In genomic region chr10:93641821-93642746, GRCm38 (mm10) we compare ENCODE assay signal across 8 mouse cellular contexts. TPM values are rescaled to one million over a fixed set of nuclear protein-coding genes. Genes with fewer than 3 reads are reported as not detected.
A peak's percentile ranks its signal among the peaks of the same experiment; 100 is the strongest.
DNase-seq lines count a peak whose midpoint lies in the region; ATAC-seq and TF ChIP-seq lines count a peak whose summit lies in the region.

No protein-coding gene starts in this region.

- 0 out of 2 replicates have a peak, but pooled peaks have one; percentile 27 for TF ChIP-seq EP300 in liver, embryonic 14.5 days (IDR thresholded peaks at IDR 0.05; ENCODE audit: low read depth)

- DNase-seq in right cerebral cortex, postnatal 25 days: peak; percentile 22
- no peak for DNase-seq in right cerebral cortex, adult 2 months (ENCODE audit: low spot score in 2 of 2)
- DNase-seq in liver, embryonic 14.5 days (ENCODE audit: low read depth in 3 of 3, low spot score in 3 of 3): no peak
- DNase-seq in neural tube, embryonic 11.5 days (ENCODE audit: low spot score): peak; percentile 71
- DNase-seq in frontal cortex, postnatal 14 days (ENCODE audit: low spot score in 2 of 2): no peak

- H3K4me1 ChIP-seq in forebrain, embryonic 12.5 days: peaks cover 33% of the 10 kb centered on the region
- peaks cover 13% of the 10 kb centered on the region for H3K4me1 ChIP-seq in hindbrain, embryonic 16.5 days (ENCODE audit: control insufficient read depth, insufficient read depth, low read depth, low read length)
- H3K4me1 ChIP-seq in liver, embryonic 14.5 days (replicated peaks; ENCODE audit: control insufficient read depth in 2 of 2, insufficient read depth in 2 of 2, low read length in 1 of 2): peaks cover 10 to 13% of the 10 kb centered on the region in 2 experiments
- peaks cover 5% of the 10 kb centered on the region; the same call in 1 of the 2 replicates for H3K4me1 ChIP-seq in neural tube, embryonic 11.5 days (ENCODE audit: control insufficient read depth, insufficient read depth, low read length)

- H3K4me3 ChIP-seq in forebrain, embryonic 12.5 days (replicated peaks): peak overlapping the region; percentile 91
- peak overlapping the region; percentile 92 for H3K4me3 ChIP-seq in hindbrain, embryonic 16.5 days (ENCODE audit: low read length)
- H3K4me3 ChIP-seq in liver, embryonic 14.5 days (ENCODE audit: insufficient read depth in 1 of 2, low read depth in 2 of 2, low read length in 2 of 2): peak overlapping the region; percentile 58 to 62
- H3K4me3 ChIP-seq in neural tube, embryonic 11.5 days (ENCODE audit: low read depth, low read length): peak overlapping the region; percentile 80

- no peaks in the 10 kb centered on the region for H3K9me3 ChIP-seq in forebrain, embryonic 12.5 days
- H3K9me3 ChIP-seq in hindbrain, embryonic 16.5 days (ENCODE audit: control insufficient read depth, low read length): no peaks in the 10 kb centered on the region
- H3K9me3 ChIP-seq in liver, embryonic 14.5 days (ENCODE audit: control insufficient read depth, low read length): no peaks in the 10 kb centered on the region
- H3K9me3 ChIP-seq in neural tube, embryonic 11.5 days (ENCODE audit: control insufficient read depth, low read length): no peaks in the 10 kb centered on the region

- ATAC-seq in cerebellum, adult (ENCODE audit: insufficient number of reproducible peaks, low FRiP score, low TSS enrichment): peak; percentile 78
- ATAC-seq in forebrain, embryonic 12.5 days (ENCODE audit: low FRiP score): peak; percentile 66
- ATAC-seq in hindbrain, embryonic 16.5 days: peak; percentile 71
- peak; percentile 50; the same call in 1 of the 2 replicates for ATAC-seq in liver, embryonic 14.5 days (ENCODE audit: insufficient read depth)
- ATAC-seq in neural tube, embryonic 11.5 days (ENCODE audit: insufficient read depth, low FRiP score, low TSS enrichment): peak; percentile 67

- H3K4me2 ChIP-seq in forebrain, embryonic 12.5 days: peak overlapping the region; percentile 95
- H3K4me2 ChIP-seq in hindbrain, embryonic 16.5 days (ENCODE audit: low read length): peak overlapping the region; percentile 92
- H3K4me2 ChIP-seq in liver, embryonic 14.5 days (ENCODE audit: low read depth): peak overlapping the region; percentile 93
- peak overlapping the region; percentile 93 for H3K4me2 ChIP-seq in neural tube, embryonic 11.5 days (ENCODE audit: low read depth)

- TF ChIP-seq CTCF in liver, embryonic 14.5 days (IDR thresholded peaks at IDR 0.05; ENCODE audit: low read depth): no peak

- H3K27ac ChIP-seq in forebrain, embryonic 12.5 days: peak overlapping the region; percentile 75
- peak overlapping the region; percentile 72 for H3K27ac ChIP-seq in hindbrain, embryonic 16.5 days (ENCODE audit: low read depth, low read length)
- no peak overlapping the region for H3K27ac ChIP-seq in liver, embryonic 14.5 days
- H3K27ac ChIP-seq in neural tube, embryonic 11.5 days (ENCODE audit: low read depth, low read length): 0 out of 2 replicates have a peak overlapping the region, but pooled peaks have one; percentile 9

- H3K27me3 ChIP-seq in forebrain, embryonic 12.5 days: no peaks in the 10 kb centered on the region
- H3K27me3 ChIP-seq in hindbrain, embryonic 16.5 days (replicated peaks; ENCODE audit: control insufficient read depth, insufficient read depth, low read length): no peaks in the 10 kb centered on the region
- peaks cover 30% of the 10 kb centered on the region for H3K27me3 ChIP-seq in liver, embryonic 14.5 days (ENCODE audit: control insufficient read depth, insufficient read depth, low read length)
- no peaks in the 10 kb centered on the region for H3K27me3 ChIP-seq in neural tube, embryonic 11.5 days (ENCODE audit: control insufficient read depth, insufficient read depth, low read length)

- H3K9ac ChIP-seq in forebrain, embryonic 12.5 days: peak overlapping the region; percentile 96
- H3K9ac ChIP-seq in hindbrain, embryonic 16.5 days (ENCODE audit: low read depth, low read length): peak overlapping the region; percentile 94
- H3K9ac ChIP-seq in liver, embryonic 14.5 days (replicated peaks): peak overlapping the region; percentile 3; the same call in 1 of the 2 replicates
- peak overlapping the region; percentile 84 for H3K9ac ChIP-seq in neural tube, embryonic 11.5 days (ENCODE audit: low read length)

- peaks cover 25% of the 10 kb centered on the region for H3K36me3 ChIP-seq in forebrain, embryonic 12.5 days (replicated peaks)
- H3K36me3 ChIP-seq in hindbrain, embryonic 16.5 days (ENCODE audit: control insufficient read depth, insufficient read depth, low read length): no peaks in the 10 kb centered on the region
- no peaks in the 10 kb centered on the region for H3K36me3 ChIP-seq in liver, embryonic 14.5 days (replicated peaks; ENCODE audit: control insufficient read depth, insufficient read depth, low read depth)
- H3K36me3 ChIP-seq in neural tube, embryonic 11.5 days (ENCODE audit: control insufficient read depth, insufficient read depth, low read length): no peaks in the 10 kb centered on the region

- 5% methylated on average over 32 of the region's 32 CpGs for WGBS in forebrain, embryonic 12.5 days
- 5% methylated on average over 32 of the region's 32 CpGs for WGBS in hindbrain, embryonic 16.5 days
- 6% methylated on average over 28 of the region's 32 CpGs for WGBS in liver, embryonic 14.5 days (ENCODE audit: insufficient replicate concordance)
- 8% methylated on average over 32 of the region's 32 CpGs for WGBS in neural tube, embryonic 11.5 days

RNA-seq across cellular contexts. Expression of gene Ntn4, which starts 1.6 kb away (rescaled TPM):
- polyA plus RNA-seq in forebrain, embryonic 12.5 days (2016; fragmentation: Nextera tagmentation; extraction: Ambion mirVana): 3.5 and 3.7 TPM in 2 replicates
- 0.81 and 1.4 TPM in 2 replicates for polyA plus RNA-seq in hindbrain, embryonic 16.5 days (2015; fragmentation: Nextera tagmentation; extraction: Ambion mirVana)
- polyA plus RNA-seq in liver, embryonic 14.5 days (2012; rRNA removed): 0.44 and 0.52 TPM in 2 replicates
- polyA plus RNA-seq in liver, embryonic 14.5 days (2014; fragmentation: Nextera tagmentation; extraction: Ambion mirVana): 0.05 and 0.11 TPM in 2 replicates
- polyA plus RNA-seq in neural tube, embryonic 11.5 days (2014; fragmentation: Nextera tagmentation; extraction: Ambion mirVana): 1.5 and 1.9 TPM in 2 replicates

RNA-seq across cellular contexts. Expression of gene Snrpf, which starts 52.6 kb away (rescaled TPM):
- 155 and 156 TPM in 2 replicates for polyA plus RNA-seq in forebrain, embryonic 12.5 days (2016; fragmentation: Nextera tagmentation; extraction: Ambion mirVana)
- 48.3 and 54.7 TPM in 2 replicates for polyA plus RNA-seq in hindbrain, embryonic 16.5 days (2015; fragmentation: Nextera tagmentation; extraction: Ambion mirVana)
- polyA plus RNA-seq in liver, embryonic 14.5 days (2012; rRNA removed): 52.9 and 104 TPM in 2 replicates
- polyA plus RNA-seq in liver, embryonic 14.5 days (2014; fragmentation: Nextera tagmentation; extraction: Ambion mirVana): 85.5 and 88.1 TPM in 2 replicates
- polyA plus RNA-seq in neural tube, embryonic 11.5 days (2014; fragmentation: Nextera tagmentation; extraction: Ambion mirVana): 135 and 139 TPM in 2 replicates

Comparison
In these comparisons a context has a peak if more than half of its experiments do, and no peak if none do; other contexts are left out.
1. DNase-seq: peak in right cerebral cortex, postnatal 25 days (single experiment) and neural tube, embryonic 11.5 days (single experiment); none in right cerebral cortex, adult 2 months (0 of 2), liver, embryonic 14.5 days (0 of 3) and frontal cortex, postnatal 14 days (0 of 2).
2. H3K9ac ChIP-seq: peak in every context shown above with its lines; median percentile 96 in forebrain, embryonic 12.5 days; 94 in hindbrain, embryonic 16.5 days; 84 in neural tube, embryonic 11.5 days; 3 in liver, embryonic 14.5 days.
3. Peak in every context shown above with its lines, with median percentiles within 50 percentile points of each other: ATAC-seq, H3K4me2 ChIP-seq and H3K4me3 ChIP-seq.